Mouse (Mus musculus): Measurements from ENCODE around the gene Nab1. TPM values are rescaled to one million over a fixed set of nuclear protein-coding genes. Genes with fewer than 3 reads are reported as not detected.

Gene Nab1
- total and polyA plus RNA-seq, 3 experiments, result 26.7 to 40.3 TPM; not detected in 1

DNA sequence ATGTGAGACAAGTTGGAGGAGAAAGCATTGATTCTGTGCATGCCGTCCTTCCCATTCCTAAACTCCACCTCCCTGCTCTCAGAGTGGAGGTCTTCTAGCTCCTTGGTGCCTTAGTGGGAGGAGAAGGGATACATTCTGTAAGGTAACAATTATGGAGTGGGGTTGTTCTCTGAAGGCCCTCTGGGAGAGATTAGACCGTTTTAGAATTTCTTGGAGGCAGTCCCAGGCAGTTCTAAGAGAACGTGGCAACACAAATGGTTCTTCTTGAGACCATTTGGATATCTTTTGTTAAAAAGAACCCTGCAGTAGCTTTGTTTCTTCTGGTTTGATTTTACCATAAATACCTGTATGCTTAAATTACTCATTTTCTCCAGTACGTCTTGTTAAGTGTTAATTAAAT lies 1.8 kb upstream of the Nab1 start:
- Histone ChIP-seq H3K79me2 (ENCODE audit: control insufficient read depth, insufficient read depth, low read length, poor library complexity) (peaks cover 16% of the 10 kb centered on the region), H3K36me3 (ENCODE audit: control insufficient read depth in 1 of 2, insufficient read depth in 2 of 2, low read length in 2 of 2) (peaks cover 0 to 7% of the 10 kb centered on the region in 2 experiments; a peak in 2 of 4 replicates), H3K9me3 (replicated peaks; ENCODE audit: insufficient read depth, low read length) (no peaks in the 10 kb centered on the region), H3K4me1 (ENCODE audit: control insufficient read depth in 1 of 2, insufficient read depth in 2 of 2, low read length in 2 of 2) (peaks cover 3 to 4% of the 10 kb centered on the region in 2 experiments; a peak in 3 of 4 replicates), H3K9ac (ENCODE audit: control insufficient read depth, low read depth, low read length, poor library complexity, severe bottlenecking) (no peak overlapping the region), H3K27ac (ENCODE audit: control insufficient read depth, low read depth, low read length) (peak overlapping the region; percentile 34), H3K4me3 (ENCODE audit: control insufficient read depth in 1 of 2, insufficient read depth in 1 of 2, low read depth in 2 of 2, low read length in 2 of 2) (no peak overlapping the region), H3K27me3 (ENCODE audit: control insufficient read depth in 1 of 2, insufficient read depth in 2 of 2, low read length in 2 of 2) (no peaks in the 10 kb centered on the region)
- TF ChIP-seq CHD1 (IDR thresholded peaks at IDR 0.05; ENCODE audit: low read depth, low read length) (no peak), TBP (IDR thresholded peaks at IDR 0.05; ENCODE audit: low read depth, low read length) (no peak), TCF12 (IDR thresholded peaks at IDR 0.05; ENCODE audit: low read depth, low read length) (no peak), JUND (IDR thresholded peaks at IDR 0.05; ENCODE audit: low read depth, low read length) (no peak), CTCF (IDR thresholded peaks at IDR 0.05 in 2 of 3, conservative IDR thresholded peaks at IDR 0.05 in 1 of 3; ENCODE audit: control insufficient read depth in 1 of 3, insufficient read depth in 1 of 3, low read depth in 2 of 3, low read length in 3 of 3, poor library complexity in 1 of 3, severe bottlenecking in 1 of 3) (no peak), USF1 (IDR thresholded peaks at IDR 0.05; ENCODE audit: low read depth, low read length) (no peak), MAFK (IDR thresholded peaks at IDR 0.05; ENCODE audit: borderline replicate concordance, low read depth, low read length) (no peak), UBTF (IDR thresholded peaks at IDR 0.05; ENCODE audit: borderline replicate concordance, insufficient read depth, low read depth, low read length) (no peak), ZC3H11A (IDR thresholded peaks at IDR 0.05; ENCODE audit: low read depth, low read length) (no peak), POLR2AphosphoS5 (IDR thresholded peaks at IDR 0.05; ENCODE audit: borderline replicate concordance, low read depth, low read length) (no peak), ZKSCAN1 (IDR thresholded peaks at IDR 0.05; ENCODE audit: low read depth, low read length) (no peak), USF2 (IDR thresholded peaks at IDR 0.05; ENCODE audit: borderline replicate concordance in 1 of 2, insufficient read depth in 1 of 2, low read depth in 1 of 2, low read length in 2 of 2) (no peak), MXI1 (IDR thresholded peaks at IDR 0.05; ENCODE audit: low read depth, low read length) (no peak), POLR2A (IDR thresholded peaks at IDR 0.05; ENCODE audit: control insufficient read depth in 1 of 2, insufficient read depth in 1 of 2, low read depth in 1 of 2, low read length in 2 of 2, poor library complexity in 1 of 2) (no peak), SMC3 (IDR thresholded peaks at IDR 0.05; ENCODE audit: low read depth, low read length) (no peak), RCOR1 (IDR thresholded peaks at IDR 0.05; ENCODE audit: low read depth, low read length) (no peak), GABPA (IDR thresholded peaks at IDR 0.05; ENCODE audit: low read depth, low read length) (no peak), NRF1 (IDR thresholded peaks at IDR 0.05; ENCODE audit: insufficient read depth, low read depth, low read length, poor library complexity, severe bottlenecking) (no peak)
- no peak for DNase-seq (ENCODE audit: low read depth, low spot score)

DNA sequence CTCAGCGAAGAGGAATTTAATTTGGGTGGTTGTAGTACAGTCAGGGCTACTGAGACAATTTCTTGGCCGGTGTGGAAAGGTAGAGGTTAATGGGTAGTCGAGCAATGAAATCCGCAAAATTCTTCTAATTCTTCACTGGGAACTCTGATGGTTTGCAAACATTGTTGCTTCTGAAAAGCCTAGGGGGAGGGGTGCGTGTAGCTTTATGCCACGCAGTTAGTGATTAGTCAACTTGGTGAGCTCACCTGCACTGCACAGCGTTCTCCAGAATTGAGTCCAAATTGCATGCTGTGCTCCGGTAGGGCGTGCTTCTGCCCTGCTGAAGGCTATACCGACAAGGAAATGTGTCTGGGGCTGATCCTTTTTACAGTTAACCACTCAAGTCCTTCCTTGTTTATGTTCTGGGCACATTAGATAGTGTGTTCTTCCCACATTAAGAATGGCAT lies 1.2 kb upstream of the Nab1 start:
- H3K9me3 ChIP-seq (replicated peaks; ENCODE audit: insufficient read depth, low read length), result no peaks in the 10 kb centered on the region
- TF ChIP-seq TAL1 (IDR thresholded peaks at IDR 0.05; ENCODE audit: low read length), result peak; percentile 26; the same call in 1 of the 2 replicates
- peak; percentile 36; the same call in 1 of the 2 replicates for TF ChIP-seq SIN3A (IDR thresholded peaks at IDR 0.05; ENCODE audit: low read length)
- TF ChIP-seq MYB (IDR thresholded peaks at IDR 0.05; ENCODE audit: low read depth, low read length), result 0 out of 2 replicates have a peak, but pooled peaks have one; percentile 26
- peak; percentile 20; the same call in 1 of the 2 replicates for TF ChIP-seq ELF1 (IDR thresholded peaks at IDR 0.05; ENCODE audit: low read depth, low read length)
- TF ChIP-seq EP300 (IDR thresholded peaks at IDR 0.05; ENCODE audit: low read depth in 1 of 2, low read length in 2 of 2), result peak; percentile 47 to 51; a peak in 3 of 4 replicates
- no peak for TF ChIP-seq POLR2A (IDR thresholded peaks at IDR 0.05; ENCODE audit: control insufficient read depth in 1 of 2, insufficient read depth in 1 of 2, low read depth in 1 of 2, low read length in 2 of 2, poor library complexity in 1 of 2)
- TF ChIP-seq TCF12 (IDR thresholded peaks at IDR 0.05; ENCODE audit: low read depth, low read length), result 0 out of 2 replicates have a peak, but pooled peaks have one; percentile 14
- TF ChIP-seq MXI1 (IDR thresholded peaks at IDR 0.05; ENCODE audit: low read depth, low read length), result no peak; the same call in 1 of the 2 replicates
- no peak for TF ChIP-seq HCFC1 (IDR thresholded peaks at IDR 0.05; ENCODE audit: low read depth, low read length)
- peaks cover 3 to 4% of the 10 kb centered on the region in 2 experiments; a peak in 3 of 4 replicates for H3K4me1 ChIP-seq (ENCODE audit: control insufficient read depth in 1 of 2, insufficient read depth in 2 of 2, low read length in 2 of 2)
- peaks cover 0 to 7% of the 10 kb centered on the region in 2 experiments; a peak in 2 of 4 replicates for H3K36me3 ChIP-seq (ENCODE audit: control insufficient read depth in 1 of 2, insufficient read depth in 2 of 2, low read length in 2 of 2)
- H3K4me3 ChIP-seq (ENCODE audit: control insufficient read depth in 1 of 2, insufficient read depth in 1 of 2, low read depth in 2 of 2, low read length in 2 of 2), result peak overlapping the region; percentile 32 to 92
- H3K9ac ChIP-seq (ENCODE audit: control insufficient read depth, low read depth, low read length, poor library complexity, severe bottlenecking), result peak overlapping the region; percentile 48
- H3K79me2 ChIP-seq (ENCODE audit: control insufficient read depth, insufficient read depth, low read length, poor library complexity), result peaks cover 20% of the 10 kb centered on the region
- H3K27me3 ChIP-seq (ENCODE audit: control insufficient read depth in 1 of 2, insufficient read depth in 2 of 2, low read length in 2 of 2), result no peaks in the 10 kb centered on the region
- peak overlapping the region; percentile 49 for H3K27ac ChIP-seq (ENCODE audit: control insufficient read depth, low read depth, low read length)
- DNase-seq (ENCODE audit: low read depth, low spot score), result peak; percentile 61

All from MEL (cell line).